Mouse (Mus musculus) G1E (cell line): ENCODE data around the gene Mapk14. TPM values are rescaled to one million over a fixed set of nuclear protein-coding genes. Genes with fewer than 3 reads are reported as not detected.

ENCODE experiments used
- ATAC-seq: 2 replicates; pipeline ENCODE4 v1.8.0; 2016; ENCODE audit warnings: mild to moderate bottlenecking; ENCODE audit not compliant: insufficient number of reproducible peaks, poor library complexity, low FRiP score, severe bottlenecking; ENCODE audit errors: extremely low read depth
- DNase-seq: peaks from one replicate; pipeline ENCODE4 v3.0.0; 2012; ENCODE audit warnings: low spot score
- H3K27me3 ChIP-seq: 2 replicates; pipeline ENCODE4 v1.6.1; 2012; ENCODE audit warnings: mild to moderate bottlenecking, low read length, inconsistent platforms; ENCODE audit not compliant: insufficient read depth
- H3K36me3 ChIP-seq: replicated peaks from 2 replicates; pipeline ENCODE3; 2012; ENCODE audit warnings: mild to moderate bottlenecking, inconsistent platforms
- H3K4me1 ChIP-seq: 2 replicates; pipeline ENCODE4 v1.6.1; 2012; ENCODE audit warnings: low read depth, low read length, inconsistent platforms, mixed read lengths; ENCODE audit not compliant: insufficient read depth
- H3K4me3 ChIP-seq: 2 replicates; pipeline ENCODE4 v1.5.1; 2012; ENCODE audit warnings: low read depth, mild to moderate bottlenecking, inconsistent platforms, low read length, moderate library complexity, mixed read lengths
- H3K9me3 ChIP-seq: replicated peaks from 2 replicates; pipeline ENCODE4 v1.6.1; 2012; ENCODE audit warnings: inconsistent platforms
- CTCF ChIP-seq: IDR thresholded peaks from 2 replicates; pipeline ENCODE4 v1.5.1; 2012; ENCODE audit warnings: low read depth, low read length, inconsistent platforms, mixed read lengths
- GATA1 ChIP-seq: IDR thresholded peaks from 2 replicates; pipeline ENCODE4 v1.6.1; 2012; ENCODE audit warnings: borderline replicate concordance, low read length, inconsistent platforms, mixed read lengths
- GATA2 ChIP-seq: IDR thresholded peaks from 2 replicates; pipeline ENCODE4 v1.6.1; 2012; ENCODE audit warnings: low read depth, low read length, inconsistent platforms, borderline replicate concordance
- POLR2AphosphoS5 ChIP-seq: IDR thresholded peaks from 2 replicates; pipeline ENCODE4 v1.6.1; 2012; ENCODE audit warnings: low read depth, low read length, inconsistent platforms; ENCODE audit not compliant: insufficient replicate concordance
- TAL1 ChIP-seq: conservative IDR thresholded peaks from 2 replicates; pipeline ENCODE4 v1.6.1; 2012; ENCODE audit warnings: low read depth, low read length, inconsistent platforms, mixed read lengths
- polyA plus RNA-seq: library from polyadenylated mRNA; stranded (reverse); fragments of >175 nt; gene quantifications from 2 replicates; pipeline ENCODE4 v1.2.3, GENCODE M21; 2012
- total RNA-seq, 2 experiments: library from RNA; stranded (forward) in 1 of 2; stranded (reverse) in 1 of 2; fragments of 200-1000 nt in 1 of 2; fragments of >200 nt in 1 of 2; fragmentation: Nextera tagmentation in 1 of 2; gene quantifications; 2 replicates each; pipeline ENCODE4 v1.2.3; 2014 to 2017

Mapk14 gene
- 61.3 and 72.1 TPM in 2 replicates for total RNA-seq (2014; fragmentation: Nextera tagmentation)
- 67.4 and 73.2 TPM in 2 replicates for total RNA-seq (2017)
- polyA plus RNA-seq: 55.9 and 79.6 TPM in 2 replicates

DNA sequence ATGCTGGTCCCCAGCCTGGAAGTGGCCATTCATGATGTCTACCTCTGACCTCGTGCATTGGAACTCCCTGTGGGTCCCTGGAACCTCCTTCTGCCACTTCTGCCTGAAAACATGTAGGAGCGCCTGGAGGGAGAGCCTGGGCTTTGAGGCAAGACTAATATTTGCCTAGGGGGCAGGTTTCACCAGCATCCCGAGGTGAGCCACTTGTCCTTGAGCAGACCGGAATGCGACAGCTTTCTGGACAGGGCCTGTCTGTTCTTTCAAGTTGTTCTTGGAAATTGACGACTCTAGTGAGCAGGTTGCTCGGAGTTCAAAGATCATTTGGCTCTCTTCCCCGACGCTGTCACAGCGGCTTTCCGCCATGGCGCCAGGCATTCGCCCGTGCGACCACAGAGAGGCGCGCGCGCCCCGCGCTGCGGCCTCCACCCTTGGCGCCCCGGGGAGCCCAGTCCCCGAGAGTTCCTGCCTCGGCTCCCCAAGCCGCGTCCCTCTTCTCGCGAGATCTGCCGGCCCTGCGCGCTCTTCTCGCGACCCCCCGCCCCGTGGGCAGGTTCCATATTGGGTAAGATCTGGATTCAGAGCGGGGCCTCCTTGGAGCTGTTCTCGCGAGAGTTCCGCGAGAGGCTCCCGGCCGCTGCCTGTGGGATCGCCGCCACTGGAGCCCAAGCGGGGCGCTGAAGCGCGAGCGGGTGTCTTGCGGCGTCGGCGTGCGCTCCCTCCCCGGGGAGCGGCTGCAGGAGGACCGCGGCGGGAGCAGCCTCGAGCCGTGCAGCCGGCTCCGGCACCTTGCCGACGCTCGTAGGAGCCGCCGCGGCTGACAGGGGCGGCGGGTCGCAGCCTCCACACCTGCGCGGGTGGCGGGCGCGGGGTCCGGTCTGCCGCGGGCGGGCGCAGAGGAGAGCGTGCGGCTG, at the start of gene Mapk14:
TSS of gene Mapk14 (plus strand) at position 554 of the 911 bp plus-strand sequence.
- Histone ChIP-seq H3K9me3 (no peaks in the 10 kb centered on the region), H3K4me1 (peaks cover 46% of the 10 kb centered on the region), H3K36me3 (peaks cover 26% of the 10 kb centered on the region), H3K4me3 (peak within 1 kb of the TSS; percentile 100), H3K27me3 (no peaks in the 10 kb centered on the region)
- peak; percentile 74 for ATAC-seq
- DNase-seq: peak; percentile 92
- TF ChIP-seq POLR2AphosphoS5 (no peak), CTCF (peak; percentile 25; the same call in 1 of the 2 replicates)

- TF ChIP-seq GATA2 (no peak), TAL1 (no peak), POLR2AphosphoS5 (no peak), GATA1 (no peak), CTCF (no peak)
- peaks cover 9% of the 10 kb centered on the region; the same call in 1 of the 2 replicates for H3K4me1 ChIP-seq
- no peaks in the 10 kb centered on the region for H3K36me3 ChIP-seq
- H3K9me3 ChIP-seq: no peaks in the 10 kb centered on the region
- no peak overlapping the region for H3K4me3 ChIP-seq
- peaks cover 46% of the 10 kb centered on the region for H3K27me3 ChIP-seq
- DNase-seq (no peak), ATAC-seq (no peak)
Observed at GRCm38 (mm10) chr17:28643697-28644096, 47.4 kb upstream of the Mapk14 start.

DNA sequence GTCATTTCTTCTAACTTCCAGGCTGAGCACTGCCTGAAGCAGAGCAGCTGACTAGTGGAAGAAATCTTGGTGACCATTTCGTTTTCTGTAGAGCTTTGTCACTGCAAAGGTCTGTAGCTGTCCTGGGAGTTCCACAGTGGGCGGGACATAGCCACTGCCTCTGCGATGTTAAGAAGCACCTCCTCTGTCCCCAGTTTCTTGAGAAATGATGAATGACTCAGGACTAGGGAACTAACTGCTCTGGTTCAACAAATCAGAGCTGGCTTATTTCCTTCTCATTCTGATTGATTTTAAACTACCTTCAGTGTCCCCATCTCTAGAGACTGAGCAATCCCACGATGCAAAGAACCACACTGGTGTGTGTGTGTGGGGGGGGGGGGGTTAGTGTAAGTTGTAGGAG, 47.0 kb upstream of the Mapk14 start:
- DNase-seq (no peak), ATAC-seq (no peak)
- Histone ChIP-seq H3K27me3 (peaks cover 43% of the 10 kb centered on the region), H3K4me1 (peaks cover 9% of the 10 kb centered on the region; the same call in 1 of the 2 replicates), H3K36me3 (no peaks in the 10 kb centered on the region), H3K9me3 (no peaks in the 10 kb centered on the region), H3K4me3 (no peak overlapping the region)
- TF ChIP-seq CTCF: no peak
- TF ChIP-seq GATA1: no peak
- TF ChIP-seq TAL1: no peak
- TF ChIP-seq GATA2: no peak
- TF ChIP-seq POLR2AphosphoS5: no peak

DNA sequence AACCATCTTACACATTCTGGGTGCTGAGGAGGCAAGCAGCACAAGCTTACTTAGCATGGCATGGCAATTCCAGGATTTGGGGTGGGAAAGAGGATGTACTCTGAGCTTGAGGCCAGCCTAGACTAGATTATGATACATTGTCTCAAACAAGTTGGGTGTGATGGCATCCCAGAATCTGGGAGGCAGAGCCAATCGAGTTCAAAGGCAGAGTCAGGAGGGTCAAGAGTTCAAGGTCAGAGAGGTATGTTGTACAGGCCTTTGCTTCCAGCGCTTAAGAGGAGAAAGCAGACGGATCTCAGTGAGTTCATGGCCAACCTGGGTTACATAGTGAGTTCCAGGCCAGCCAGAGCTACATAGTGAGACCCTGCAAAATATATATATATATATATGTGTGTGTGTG, 44.9 kb upstream of the Mapk14 start:
- Histone ChIP-seq H3K4me1 (0 out of 2 replicates have a peak, but pooled peaks cover 2% of the 10 kb centered on the region), H3K9me3 (no peaks in the 10 kb centered on the region), H3K36me3 (no peaks in the 10 kb centered on the region), H3K4me3 (no peak overlapping the region), H3K27me3 (peaks cover 38% of the 10 kb centered on the region)
- no peak for DNase-seq
- ATAC-seq: no peak
- TF ChIP-seq GATA2 (no peak), GATA1 (no peak), POLR2AphosphoS5 (no peak), CTCF (no peak), TAL1 (no peak)

DNA sequence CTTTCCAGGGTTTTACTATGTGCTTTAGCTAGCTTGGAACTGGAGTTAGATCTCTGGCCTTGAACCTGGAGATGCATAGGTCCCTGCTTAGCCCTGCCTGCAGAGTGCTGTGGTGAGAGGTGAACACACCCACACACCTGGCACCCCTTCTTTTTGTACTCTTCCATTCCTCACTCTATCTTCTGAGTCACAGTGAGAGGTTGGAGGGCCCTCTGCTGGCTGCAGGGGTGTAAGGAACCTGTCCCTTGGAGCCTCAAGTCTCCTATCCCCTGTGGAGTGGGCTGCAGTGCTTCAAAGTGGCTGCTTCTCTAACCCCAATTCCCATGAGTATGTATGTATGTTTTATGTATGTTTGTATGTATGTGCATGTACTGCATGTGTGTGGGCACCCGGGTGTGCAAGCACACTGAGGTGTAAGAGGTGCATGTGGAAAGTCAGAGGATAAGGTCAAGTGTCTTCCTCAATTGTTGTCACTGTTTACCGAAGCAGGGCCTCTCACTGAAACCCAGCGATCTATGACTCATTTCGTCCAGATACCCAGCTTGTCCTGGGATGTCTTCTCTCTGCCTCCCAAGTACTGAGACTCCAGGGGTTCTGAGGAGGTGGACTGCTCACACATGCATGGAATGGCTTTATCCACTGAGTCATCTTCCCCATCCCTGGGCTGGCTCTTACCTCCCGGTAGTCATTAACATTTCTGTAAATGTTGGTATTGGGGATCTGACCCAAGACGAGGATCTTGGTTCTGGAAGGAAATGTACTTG, 42.3 kb upstream of the Mapk14 start:
- Histone ChIP-seq H3K9me3 (no peaks in the 10 kb centered on the region), H3K27me3 (peaks cover 32% of the 10 kb centered on the region), H3K4me1 (no peaks in the 10 kb centered on the region), H3K36me3 (no peaks in the 10 kb centered on the region), H3K4me3 (no peak overlapping the region)
- DNase-seq (no peak), ATAC-seq (no peak)
- TF ChIP-seq GATA2 (no peak), GATA1 (no peak), CTCF (0 out of 2 replicates have a peak, but pooled peaks have one; percentile 39), POLR2AphosphoS5 (no peak), TAL1 (no peak)

- no peak for DNase-seq
- H3K4me1 ChIP-seq: no peaks in the 10 kb centered on the region
- no peak for TF ChIP-seq POLR2AphosphoS5
- TF ChIP-seq GATA1: no peak
- no peaks in the 10 kb centered on the region for H3K36me3 ChIP-seq
- peaks cover 22% of the 10 kb centered on the region for H3K27me3 ChIP-seq
- ATAC-seq: no peak
- no peak overlapping the region for H3K4me3 ChIP-seq
- no peaks in the 10 kb centered on the region for H3K9me3 ChIP-seq
Observed at GRCm38 (mm10) chr17:28650268-28650667, 40.9 kb upstream of the Mapk14 start.
